14 mouse cellular contexts compared by ENCODE assay signal in genomic region chr15:102520416-102520815, GRCm38 (mm10). TPM values are rescaled to one million over a fixed set of nuclear protein-coding genes. Genes with fewer than 3 reads are reported as not detected.
DNase-seq lines count a peak whose midpoint lies in the region; ATAC-seq and TF ChIP-seq lines count a peak whose summit lies in the region.
"Had no signal": no experiment of that assay in that cellular context is flagged by ENCODE, and none has a peak within 500 bp of the region (broad histone marks: within the 10 kb centered on the region; RNA-seq: fewer than 3 reads in every experiment).

No protein-coding gene starts in this region.

- H3K9me3 ChIP-seq in heart, embryonic 14.5 days (ENCODE audit: control insufficient read depth, low read length) = no peaks in the 10 kb centered on the region
- H3K9me3 ChIP-seq in neural tube, embryonic 13.5 days = no peaks in the 10 kb centered on the region
- H3K9me3 ChIP-seq in forebrain, embryonic 13.5 days (replicated peaks) = no peaks in the 10 kb centered on the region

- H3K4me3 ChIP-seq in heart, embryonic 14.5 days (ENCODE audit: control insufficient read depth in 1 of 2, insufficient read depth in 1 of 2, low read depth in 1 of 2, low read length in 2 of 2) = no peak overlapping the region
- H3K4me3 ChIP-seq in neural tube, embryonic 13.5 days = no peak overlapping the region
- H3K4me3 ChIP-seq in embryonic fibroblast, embryonic 13.5 days (ENCODE audit: insufficient read depth, low read length) = no peak overlapping the region
- no peak overlapping the region for H3K4me3 ChIP-seq in forebrain, embryonic 13.5 days

- H3K9ac ChIP-seq in heart, embryonic 14.5 days (ENCODE audit: low read length) = peak overlapping the region; percentile 83
- H3K9ac ChIP-seq in neural tube, embryonic 13.5 days = peak overlapping the region; percentile 22
- H3K9ac ChIP-seq in forebrain, embryonic 13.5 days = no peak overlapping the region

- TF ChIP-seq CTCF in embryonic fibroblast, embryonic 13.5 days (IDR thresholded peaks at IDR 0.05; ENCODE audit: borderline replicate concordance, insufficient read depth, low read length) = no peak

- no peak overlapping the region for H3K4me2 ChIP-seq in heart, embryonic 14.5 days (ENCODE audit: low read length)
- H3K4me2 ChIP-seq in neural tube, embryonic 13.5 days = no peak overlapping the region
- no peak overlapping the region for H3K4me2 ChIP-seq in forebrain, embryonic 13.5 days

- peak overlapping the region; percentile 30 to 98; a peak in 3 of 4 replicates for H3K27ac ChIP-seq in heart, embryonic 14.5 days (replicated peaks in 1 of 2; ENCODE audit: control insufficient read depth in 1 of 2, insufficient read depth in 1 of 2, low read depth in 2 of 2, low read length in 2 of 2)
- H3K27ac ChIP-seq in neural tube, embryonic 13.5 days (replicated peaks) = no peak overlapping the region
- H3K27ac ChIP-seq in embryonic fibroblast, embryonic 13.5 days (ENCODE audit: insufficient read depth, low read length) = peak overlapping the region; percentile 16; the same call in 1 of the 2 replicates
- H3K27ac ChIP-seq in forebrain, embryonic 13.5 days = no peak overlapping the region

- no peak for TF ChIP-seq POLR2A in embryonic fibroblast, embryonic 13.5 days (IDR thresholded peaks at IDR 0.05; ENCODE audit: low read depth, low read length)

- peaks cover 44% of the 10 kb centered on the region for H3K36me3 ChIP-seq in heart, embryonic 14.5 days (ENCODE audit: control insufficient read depth, insufficient read depth, low read length)
- peaks cover 36% of the 10 kb centered on the region for H3K36me3 ChIP-seq in neural tube, embryonic 13.5 days
- peaks cover 35% of the 10 kb centered on the region for H3K36me3 ChIP-seq in forebrain, embryonic 13.5 days (ENCODE audit: poor library complexity, severe bottlenecking)

- peaks cover 12 to 30% of the 10 kb centered on the region in 2 experiments for H3K4me1 ChIP-seq in heart, embryonic 14.5 days (ENCODE audit: control insufficient read depth in 2 of 2, insufficient read depth in 2 of 2, low read length in 2 of 2)
- peaks cover 48% of the 10 kb centered on the region for H3K4me1 ChIP-seq in neural tube, embryonic 13.5 days (replicated peaks)
- peaks cover 6% of the 10 kb centered on the region; the same call in 1 of the 2 replicates for H3K4me1 ChIP-seq in embryonic fibroblast, embryonic 13.5 days (ENCODE audit: control insufficient read depth, insufficient read depth, low read length)
- H3K4me1 ChIP-seq in forebrain, embryonic 13.5 days = peaks cover 21% of the 10 kb centered on the region

- no peaks in the 10 kb centered on the region for H3K27me3 ChIP-seq in heart, embryonic 14.5 days (ENCODE audit: control insufficient read depth, insufficient read depth, low read length)
- H3K27me3 ChIP-seq in neural tube, embryonic 13.5 days = no peaks in the 10 kb centered on the region
- H3K27me3 ChIP-seq in forebrain, embryonic 13.5 days = no peaks in the 10 kb centered on the region

- 45% methylated on average over 4 of the region's 4 CpGs for WGBS in heart, embryonic 14.5 days
- WGBS in neural tube, embryonic 13.5 days = 85% methylated on average over 4 of the region's 4 CpGs
- WGBS in forebrain, embryonic 13.5 days = 94% methylated on average over 4 of the region's 4 CpGs

- no peak for ATAC-seq in heart, embryonic 14.5 days (ENCODE audit: insufficient number of reproducible peaks, insufficient read depth, low FRiP score, low read depth)
- no peak for ATAC-seq in neural tube, embryonic 13.5 days (ENCODE audit: low read depth)
- no peak for ATAC-seq in forebrain, embryonic 13.5 days

- DNase-seq in heart, adult 8-10 months (ENCODE audit: low spot score) = no peak
- DNase-seq in neural tube, embryonic 10.5 days (ENCODE audit: extremely low spot score, low spot score) = no peak
- DNase-seq in right cerebral cortex, postnatal 25 days = no peak
- DNase-seq: kidney, postnatal 14 days; thymus, postnatal 4 days had no signal

RNA-seq across cellular contexts. Expression of gene Tarbp2, which starts 2.4 kb away (rescaled TPM):
- polyA plus RNA-seq in heart, embryonic 14.5 days (2014; fragmentation: Nextera tagmentation; extraction: Ambion mirVana) = 81.7 and 83.8 TPM in 2 replicates
- 10 to 100 TPM; 38.8 to 50.0 (median 44.7) TPM for total RNA-seq in heart, adult 8-10 months (2022)
- 82.6 and 88.0 TPM in 2 replicates for polyA plus RNA-seq in neural tube, embryonic 13.5 days (2015; fragmentation: Nextera tagmentation; extraction: Ambion mirVana)
- polyA plus RNA-seq in embryonic fibroblast, embryonic 13.5 days (2011; ENCODE audit: insufficient read length, low read depth, missing spikeins) = 39.5 and 44.5 TPM in 2 replicates
- polyA plus RNA-seq in forebrain, embryonic 13.5 days (2015; fragmentation: Nextera tagmentation; extraction: Ambion mirVana) = 87.7 and 103 TPM in 2 replicates

RNA-seq across cellular contexts. Expression of gene Map3k12, which starts 3.6 kb away (rescaled TPM):
- polyA plus RNA-seq in heart, embryonic 14.5 days (2014; fragmentation: Nextera tagmentation; extraction: Ambion mirVana) = 10.4 and 10.7 TPM in 2 replicates
- total RNA-seq in heart, adult 8-10 months (2022) = 1 to 10 TPM; 1.7 to 2.8 (median 2.3) TPM
- polyA plus RNA-seq in neural tube, embryonic 13.5 days (2015; fragmentation: Nextera tagmentation; extraction: Ambion mirVana) = 45.8 and 50.6 TPM in 2 replicates
- polyA plus RNA-seq in embryonic fibroblast, embryonic 13.5 days (2011; ENCODE audit: insufficient read length, low read depth, missing spikeins) = 19.1 and 20.9 TPM in 2 replicates
- 37.6 and 40.4 TPM in 2 replicates for polyA plus RNA-seq in forebrain, embryonic 13.5 days (2015; fragmentation: Nextera tagmentation; extraction: Ambion mirVana)

RNA-seq across cellular contexts. Expression of gene Npff, which starts 4.3 kb away (rescaled TPM):
- polyA plus RNA-seq in heart, embryonic 14.5 days (2014; fragmentation: Nextera tagmentation; extraction: Ambion mirVana) = 1.4 and 2.1 TPM in 2 replicates
- total RNA-seq in heart, adult 8-10 months (2022) = 1 to 10 TPM in 3 of 4 experiments, under 1 TPM in 1; 0.65 to 2.2 (median 1.9) TPM
- polyA plus RNA-seq in neural tube, embryonic 13.5 days (2015; fragmentation: Nextera tagmentation; extraction: Ambion mirVana) = 7.3 and 13.3 TPM in 2 replicates
- polyA plus RNA-seq in embryonic fibroblast, embryonic 13.5 days (2011; ENCODE audit: insufficient read length, low read depth, missing spikeins) = 1.2 and 1.4 TPM in 2 replicates
- polyA plus RNA-seq in forebrain, embryonic 13.5 days (2015; fragmentation: Nextera tagmentation; extraction: Ambion mirVana) = 1.6 and 3.9 TPM in 2 replicates

RNA-seq across cellular contexts. Expression of gene Gm10337, which starts 16.9 kb away (rescaled TPM):
- polyA plus RNA-seq in heart, embryonic 14.5 days (2014; fragmentation: Nextera tagmentation; extraction: Ambion mirVana) = 4.2 TPM in 1 of 2 replicates, not detected in the other
- not detected for total RNA-seq in heart, adult 8-10 months (2022)
- polyA plus RNA-seq in neural tube, embryonic 13.5 days (2015; fragmentation: Nextera tagmentation; extraction: Ambion mirVana) = 8.7 and 16.2 TPM in 2 replicates
- polyA plus RNA-seq in embryonic fibroblast, embryonic 13.5 days (2011; ENCODE audit: insufficient read length, low read depth, missing spikeins) = not detected in 2 replicates
- polyA plus RNA-seq in forebrain, embryonic 13.5 days (2015; fragmentation: Nextera tagmentation; extraction: Ambion mirVana) = 6.6 and 13.4 TPM in 2 replicates
- total RNA-seq: gastrocnemius, adult 8-10 months; left cerebral cortex, postnatal 10 days; megakaryocyte progenitor cell, adult 5-6 weeks had no signal
- polyA plus RNA-seq: neural tube, embryonic 14.5 days; spleen, adult 2 months had no signal

RNA-seq across cellular contexts. Expression of gene Pcbp2, which starts 50.1 kb away (rescaled TPM):
- polyA plus RNA-seq in heart, embryonic 14.5 days (2014; fragmentation: Nextera tagmentation; extraction: Ambion mirVana) = 184 and 194 TPM in 2 replicates
- 100 to 1,000 TPM; 452 to 509 (median 465) TPM for total RNA-seq in heart, adult 8-10 months (2022)
- polyA plus RNA-seq in neural tube, embryonic 13.5 days (2015; fragmentation: Nextera tagmentation; extraction: Ambion mirVana) = 137 and 142 TPM in 2 replicates
- polyA plus RNA-seq in embryonic fibroblast, embryonic 13.5 days (2011; ENCODE audit: insufficient read length, low read depth, missing spikeins) = 653 and 702 TPM in 2 replicates
- polyA plus RNA-seq in forebrain, embryonic 13.5 days (2015; fragmentation: Nextera tagmentation; extraction: Ambion mirVana) = 198 and 212 TPM in 2 replicates

Comparison
In these comparisons a context has a peak if more than half of its experiments do, and no peak if none do; other contexts are left out.
1. H3K27ac ChIP-seq: peak in heart, embryonic 14.5 days (2 of 2) and embryonic fibroblast, embryonic 13.5 days (single experiment); none in neural tube, embryonic 13.5 days (single experiment) and forebrain, embryonic 13.5 days (single experiment).